Mouse (Mus musculus) myocyte (in vitro differentiated cells): ENCODE data around the gene Tanc2.

Source experiments
- E2F4 ChIP-seq: IDR thresholded peaks from one replicate; pipeline ENCODE4 v1.6.1; 2011; ENCODE audit warnings: mild to moderate bottlenecking, control low read depth, moderate library complexity; ENCODE audit not compliant: insufficient read depth
- MAX ChIP-seq: IDR thresholded peaks from one replicate; pipeline ENCODE4 v1.6.1; 2011; ENCODE audit warnings: low read depth, mild to moderate bottlenecking, control low read depth
- POLR2A ChIP-seq: IDR thresholded peaks from one replicate; pipeline ENCODE4 v1.6.1; 2011; ENCODE audit warnings: low read depth, mild to moderate bottlenecking, control low read depth, moderate library complexity; ENCODE audit not compliant: insufficient read length
- SRF ChIP-seq: IDR thresholded peaks from one replicate; pipeline ENCODE4 v1.6.1; 2011; ENCODE audit warnings: low read depth; ENCODE audit not compliant: control insufficient read depth, insufficient read length
- TCF3 ChIP-seq: IDR thresholded peaks from one replicate; pipeline ENCODE4 v1.6.1; 2011; ENCODE audit warnings: low read depth, control low read depth; ENCODE audit not compliant: insufficient read length

- no peak for TF ChIP-seq E2F4
- no peak for TF ChIP-seq SRF
- no peak for TF ChIP-seq POLR2A
- no peak for TF ChIP-seq MAX
- no peak for TF ChIP-seq TCF3
These were observed 31.7 kb upstream of the Tanc2 start for GRCm38 (mm10) chr11:105558091-105558490.
